Mouse (Mus musculus) gastrocnemius, postnatal 36 days (tissue): ENCODE data around the gene Apela. TPM values are rescaled to one million over a fixed set of nuclear protein-coding genes. Genes with fewer than 3 reads are reported as not detected.
"Not testable (repeated sequence)": the region's sequence is repeated elsewhere in the genome, so short reads cannot be mapped to it uniquely, and the experiment has no call there.

ENCODE experiments used
- DNase-seq, 2 experiments: peaks; one replicate each; pipeline ENCODE4 v3.0.0; 2022
- intact Hi-C: fragments of 180-260 bp; cut with DNase I; formaldehyde crosslinking; loops from one replicate; pipeline ENCODE4 v1.15.1; 2025
- total RNA-seq, 2 experiments: library from RNA; stranded (reverse); gene quantifications; 2 replicates each; pipeline ENCODE4 v1.2.3; 2021

The Apela gene
- total RNA-seq, 2 experiments from 2014 or later = not detected

- no peak for DNase-seq
- intact Hi-C loops = no loop called here
These were observed 8.0 kb downstream of the Apela start for GRCm38 (mm10) chr8:65028959-65029686.

- intact Hi-C loops = no loop called here
- peak; percentile 9 to 31 for DNase-seq
These were observed 14.7 kb downstream of the Apela start for GRCm38 (mm10) chr8:65022485-65022884.

GRCm38 (mm10) chr8:65018423-65018822 is 18.7 kb downstream of the Apela start, which contains the start of the genes Trim61 and Trim60:
TSS of gene Trim61 (minus strand) at chr8:65018523.
TSS of gene Trim60 (minus strand) at chr8:65018584.
- no peak for DNase-seq
- intact Hi-C loops = no loop called here

- intact Hi-C loops, DNase-seq: not testable (repeated sequence)
These were observed 29.5 kb downstream of the Apela start for GRCm38 (mm10) chr8:65007616-65008015.

- intact Hi-C loops = no loop called here
- no peak for DNase-seq
These were observed 38.2 kb downstream of the Apela start for GRCm38 (mm10) chr8:64998806-64999365.

- DNase-seq = no peak
- intact Hi-C loops = no loop called here
These were observed 49.4 kb downstream of the Apela start, which contains the start of gene Trim75 for GRCm38 (mm10) chr8:64987731-64988130. TSS of gene Trim75 (minus strand) at chr8:64987831.

- intact Hi-C loops = no loop called here
- no peak for DNase-seq
These were observed 53.8 kb downstream of the Apela start for GRCm38 (mm10) chr8:64983150-64983897.

Other genes with a start within 250 kb of the Apela start
- gene Klhl2, start 187.3 kb downstream of the Apela start, total RNA-seq = 1 to 10 TPM; 4.8 to 8.3 TPM
- gene Tmem192, start 90.2 kb downstream of the Apela start, total RNA-seq = 10 to 100 TPM; 14.7 to 17.3 TPM
- not detected for gene Trim75, start 49.5 kb downstream of the Apela start, total RNA-seq
- gene Trim61, start 18.8 kb downstream of the Apela start, total RNA-seq = not detected
- not detected for gene Trim60, start 18.8 kb downstream of the Apela start, total RNA-seq
- gene Gm10663, start 37.7 kb upstream of the Apela start, total RNA-seq = not detected
- gene BC030870, start 92.2 kb upstream of the Apela start, total RNA-seq = not detected